Mouse (Mus musculus): Measurements from ENCODE around the gene 9530077C05Rik.
"Not testable (repeated sequence)": the region's sequence is repeated elsewhere in the genome, so short reads cannot be mapped to it uniquely, and the experiment has no call there.

9530077C05Rik gene

DNA sequence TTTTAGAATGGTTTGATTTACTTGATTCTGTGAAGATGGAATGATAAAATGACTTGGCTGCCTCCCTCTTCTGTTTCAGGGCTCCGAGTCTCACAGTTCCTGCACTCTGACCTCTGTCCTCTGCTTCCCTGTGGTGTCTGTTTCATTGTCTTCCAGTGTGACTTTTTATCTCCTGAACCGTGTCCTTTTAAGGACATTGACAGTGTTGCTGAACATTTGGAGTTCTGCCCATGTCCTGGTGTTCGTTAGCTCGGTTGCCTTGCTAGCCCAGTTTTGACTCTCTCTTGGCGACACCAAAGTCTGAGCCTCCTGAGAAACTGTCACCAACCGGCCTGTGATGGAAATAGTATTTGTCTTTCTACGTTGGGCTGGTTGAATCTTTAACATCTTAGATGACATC is 9.2 kb downstream of the 9530077C05Rik start:
- no peak for DNase-seq

DNA sequence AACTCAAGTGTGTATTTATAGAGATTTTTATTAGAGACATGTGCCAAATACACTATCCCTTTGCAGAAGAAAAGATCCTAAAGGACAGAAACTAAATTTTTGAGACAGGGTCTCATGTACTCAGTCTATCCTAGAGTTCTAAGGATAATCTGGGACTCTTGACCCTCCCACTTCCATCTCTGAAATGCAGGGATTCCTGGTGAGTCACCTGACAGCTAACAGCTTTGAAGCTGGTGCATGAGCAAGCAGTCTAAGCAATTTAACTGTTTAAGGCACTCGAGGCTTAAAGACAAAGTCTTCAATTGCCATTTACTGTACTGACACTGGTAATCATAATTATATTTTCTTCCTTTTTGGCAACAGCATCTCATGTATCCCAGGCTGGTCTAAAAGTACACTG is 11.2 kb downstream of the 9530077C05Rik start:
- no peak for DNase-seq

DNA sequence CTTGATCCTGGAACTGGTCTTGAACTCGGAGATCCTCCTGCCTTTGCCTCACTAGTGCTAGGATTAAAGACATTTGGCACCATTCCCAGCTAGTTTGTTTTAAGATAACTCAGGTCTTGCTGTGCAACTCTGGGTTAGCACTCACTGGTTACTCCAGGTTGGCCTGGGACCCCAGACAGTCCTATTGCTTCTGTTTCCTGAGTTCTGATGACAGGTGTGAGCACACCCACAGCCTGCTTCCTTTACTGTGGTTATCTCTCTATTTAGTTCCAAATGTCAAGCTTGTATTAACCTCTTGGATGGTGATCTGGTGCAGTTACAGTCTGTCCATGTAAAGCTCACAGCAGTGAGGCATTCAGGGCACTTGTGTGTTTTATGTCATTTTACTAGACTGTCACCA is 12.2 kb downstream of the 9530077C05Rik start:
- DNase-seq, result no peak

DNA sequence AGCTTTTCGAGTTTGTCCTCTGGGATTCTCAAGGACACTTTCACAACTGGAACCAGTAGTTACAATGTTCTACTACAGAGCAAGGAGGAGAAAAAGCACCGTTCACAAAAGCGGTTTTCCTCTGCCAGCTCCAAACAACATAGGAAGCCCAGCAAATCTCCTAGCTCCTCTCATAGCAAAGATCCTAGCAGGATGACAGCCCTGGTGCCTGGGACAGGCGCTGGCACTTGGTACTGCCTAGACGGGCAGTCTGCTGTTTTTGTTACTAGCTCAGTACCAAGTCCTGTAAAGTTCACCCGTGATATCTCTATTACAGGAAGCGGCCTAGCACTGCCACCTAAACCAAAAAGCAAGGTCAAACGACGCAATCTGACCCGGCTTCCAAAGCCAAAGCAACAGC is 12.9 kb downstream of the 9530077C05Rik start:
- DNase-seq, result no peak

DNA sequence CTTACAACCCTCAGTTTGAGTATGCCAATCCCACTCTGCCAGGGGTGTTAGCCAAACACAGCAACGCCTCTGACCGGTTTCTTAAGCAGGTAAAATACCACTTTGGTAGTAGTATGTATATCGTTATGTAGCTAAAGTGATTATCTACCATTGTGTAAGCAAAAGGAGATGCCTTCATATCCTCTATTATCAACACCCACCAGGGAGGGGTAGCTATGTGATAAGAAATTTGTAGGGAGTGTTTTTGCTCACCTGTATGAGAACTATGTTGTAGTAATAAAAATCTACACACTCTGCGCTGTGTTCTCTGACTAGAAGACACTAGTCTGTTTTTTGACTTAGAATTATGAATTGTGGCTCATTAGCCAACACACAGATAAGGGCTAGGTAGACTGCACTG is 13.4 kb downstream of the 9530077C05Rik start:
- DNase-seq, result no peak

DNA sequence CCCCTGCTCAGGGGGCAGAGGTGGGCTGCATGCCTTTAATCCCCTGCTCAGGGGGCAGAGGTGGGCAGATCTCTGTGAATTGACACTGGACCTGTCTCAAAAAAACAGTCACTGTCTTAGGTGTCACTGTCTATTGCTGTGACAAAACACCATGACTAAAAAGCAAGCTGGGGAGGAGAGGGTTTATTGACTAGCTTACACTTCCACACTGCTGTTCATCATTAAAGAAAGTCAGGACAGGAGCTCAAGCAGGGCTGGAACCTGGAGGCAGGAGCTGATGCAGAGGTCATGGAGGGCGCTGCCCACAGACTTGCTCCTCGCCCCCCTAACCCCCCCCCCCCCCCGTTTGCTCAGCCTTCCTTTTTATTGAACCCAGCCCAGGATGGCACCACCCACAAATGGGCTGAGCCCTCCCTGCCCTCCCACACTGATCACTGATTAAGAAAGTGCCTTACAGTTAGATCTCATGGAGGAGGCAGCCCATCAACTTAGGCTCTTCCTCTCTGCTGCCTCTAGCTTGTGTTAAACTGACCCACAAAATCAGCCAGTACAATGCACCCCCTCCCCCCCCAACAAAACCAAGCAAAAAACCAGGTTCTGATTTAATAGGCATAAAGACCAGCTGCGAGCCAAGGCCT is 16.8 kb downstream of the 9530077C05Rik start:
- no peak for DNase-seq

DNA sequence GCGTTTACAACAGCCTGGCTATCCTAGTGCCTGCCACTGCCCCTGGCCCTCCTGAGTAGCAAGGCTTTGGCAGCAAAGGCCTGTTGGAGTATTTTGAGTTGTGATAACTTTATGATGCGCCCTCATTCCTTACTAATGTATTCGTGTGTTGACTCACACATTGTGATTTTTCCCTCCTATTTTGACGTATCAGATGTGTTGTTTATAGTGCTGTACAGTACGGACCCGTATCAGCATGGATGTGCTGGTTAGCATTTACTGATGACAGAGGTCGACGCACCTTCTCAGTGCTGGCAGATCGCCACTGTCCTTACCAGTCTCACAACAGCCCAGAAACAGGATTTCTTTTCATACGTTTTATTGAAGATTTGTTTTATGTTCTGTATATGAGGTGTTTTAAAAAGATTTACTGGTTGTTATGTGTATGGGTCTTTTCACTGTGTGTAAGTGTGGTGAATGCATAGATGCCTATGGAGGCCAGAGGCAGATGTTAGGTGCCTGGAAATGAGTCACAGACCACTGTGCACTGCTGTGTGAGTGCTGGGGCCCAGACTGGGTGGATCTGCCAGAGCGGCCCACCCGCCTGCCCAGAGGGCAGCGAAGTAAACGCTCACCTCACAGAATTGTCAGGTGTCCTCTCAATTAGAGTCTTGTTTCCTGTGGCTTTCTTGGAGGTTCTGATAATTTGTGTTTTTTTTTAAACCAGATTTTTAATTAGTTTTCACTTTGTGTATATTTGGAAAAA is 17.5 kb downstream of the 9530077C05Rik start:
- DNase-seq, result peak; percentile 33

DNA sequence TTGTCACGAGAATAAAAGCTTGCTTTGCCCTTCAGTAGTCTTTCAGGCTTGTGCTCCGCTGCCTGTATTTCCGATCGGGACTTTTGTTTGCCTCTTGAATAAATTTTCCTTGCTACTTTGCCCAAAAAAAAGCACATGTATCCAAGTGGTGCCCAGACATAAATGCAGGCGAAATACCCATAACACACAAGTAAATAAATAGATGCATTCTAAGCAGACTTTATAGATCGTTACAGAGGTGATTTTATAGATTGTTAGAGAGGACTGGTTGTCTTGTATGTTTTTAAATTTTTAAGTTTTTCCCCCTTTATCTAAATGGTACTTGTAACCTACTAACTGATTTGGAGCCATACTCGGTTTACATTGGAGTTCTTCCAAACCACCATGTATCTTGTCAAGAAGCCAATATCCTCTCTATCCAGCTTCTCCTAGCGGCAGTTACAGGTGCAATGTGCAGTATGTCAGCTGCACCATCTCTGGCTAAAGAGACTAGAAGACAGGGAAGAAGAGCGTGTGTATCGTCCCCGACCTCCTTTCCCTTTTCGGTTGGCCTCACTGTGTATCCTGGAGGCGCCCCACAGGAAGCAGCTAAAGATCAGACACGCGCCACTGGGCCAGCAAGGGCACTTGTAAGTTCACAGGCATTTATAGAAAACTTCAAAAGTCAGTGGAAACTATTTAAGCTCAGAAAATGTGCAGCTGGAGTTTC is 18.4 kb downstream of the 9530077C05Rik start:
- peak; percentile 63 for DNase-seq

DNA sequence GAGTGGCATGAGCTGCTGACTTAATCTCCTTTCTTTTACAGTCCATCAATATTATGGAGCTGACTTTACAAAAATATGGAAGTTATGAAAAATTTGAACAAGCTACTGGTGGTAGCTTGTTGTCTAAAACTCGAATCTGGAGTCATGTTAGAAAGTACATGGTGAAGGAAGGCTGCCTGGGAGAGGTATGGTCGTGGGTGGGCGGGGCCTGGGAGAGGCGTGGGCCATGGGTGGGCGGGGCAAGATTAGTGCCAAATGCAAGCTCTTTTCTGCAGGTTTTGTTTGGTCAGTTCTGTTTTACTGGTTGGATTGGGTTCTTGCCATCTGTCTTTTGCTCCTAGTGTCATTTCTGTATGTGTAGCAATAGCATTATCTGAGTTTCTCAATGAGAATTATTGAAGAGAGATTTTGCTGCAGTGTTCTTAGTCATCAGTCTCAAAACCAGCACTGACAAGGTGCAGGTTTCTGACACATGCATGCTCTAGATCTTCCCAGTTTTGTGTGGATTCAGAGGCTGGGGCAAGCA is 19.1 kb downstream of the 9530077C05Rik start:
- peak; percentile 67 for DNase-seq

DNA sequence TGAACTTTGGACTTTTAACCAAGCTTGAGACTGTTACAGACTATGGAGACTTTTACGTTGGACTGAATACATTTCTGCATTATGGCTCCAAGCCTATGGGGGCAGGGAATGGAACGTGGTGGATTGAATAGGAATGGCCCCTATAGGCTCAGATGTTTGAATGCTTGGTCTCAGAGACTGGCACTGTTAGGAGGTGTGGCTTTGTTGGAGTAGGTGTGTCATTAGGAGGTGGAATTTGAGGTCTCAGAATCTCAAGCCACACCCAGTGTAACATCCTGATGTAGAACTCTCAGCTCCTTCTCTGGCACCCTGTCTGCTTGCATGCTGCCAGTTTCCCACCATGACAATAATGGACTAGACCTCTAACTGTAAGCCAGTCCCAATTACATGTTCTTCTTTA is 21.9 kb downstream of the 9530077C05Rik start:
- DNase-seq, result no peak

DNA sequence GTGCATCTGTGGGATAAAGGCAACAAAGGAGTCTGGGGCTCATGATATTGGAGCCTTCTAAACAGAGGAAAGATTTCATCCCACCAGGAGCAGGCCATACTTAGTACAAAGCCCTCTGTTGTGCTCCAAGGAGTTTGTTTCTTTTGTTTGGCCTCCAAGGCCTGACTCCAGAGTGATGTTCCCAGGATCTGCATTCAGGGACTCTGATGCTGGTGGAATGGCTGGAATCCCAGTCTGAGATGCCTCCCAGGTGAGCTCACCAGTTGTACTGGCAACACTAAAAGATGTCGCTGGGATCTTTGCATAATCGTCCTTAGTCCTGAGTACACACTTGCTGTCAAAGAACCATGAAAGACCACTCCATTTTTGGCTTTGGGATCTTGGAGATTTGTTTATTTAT is 22.8 kb downstream of the 9530077C05Rik start:
- no peak for DNase-seq

DNA sequence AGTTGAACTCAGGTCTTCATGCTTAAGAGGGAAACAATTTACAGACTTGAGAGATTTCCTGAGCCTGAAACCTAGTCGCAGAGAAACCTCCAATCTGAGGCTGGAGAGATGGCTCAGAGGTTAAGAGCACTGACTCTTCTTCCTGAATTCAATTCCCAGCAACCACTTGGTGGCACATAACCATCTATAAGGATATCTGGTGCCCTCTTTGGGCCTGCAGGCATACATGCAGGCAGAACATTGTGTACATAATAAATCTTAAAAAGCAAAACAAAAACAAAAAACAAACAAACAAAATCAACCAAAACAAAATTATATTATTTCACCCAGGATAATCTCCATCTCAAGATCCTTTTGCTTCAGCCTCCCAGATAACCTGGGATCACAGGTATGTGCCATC is 27.5 kb downstream of the 9530077C05Rik start:
- no peak for DNase-seq

DNA sequence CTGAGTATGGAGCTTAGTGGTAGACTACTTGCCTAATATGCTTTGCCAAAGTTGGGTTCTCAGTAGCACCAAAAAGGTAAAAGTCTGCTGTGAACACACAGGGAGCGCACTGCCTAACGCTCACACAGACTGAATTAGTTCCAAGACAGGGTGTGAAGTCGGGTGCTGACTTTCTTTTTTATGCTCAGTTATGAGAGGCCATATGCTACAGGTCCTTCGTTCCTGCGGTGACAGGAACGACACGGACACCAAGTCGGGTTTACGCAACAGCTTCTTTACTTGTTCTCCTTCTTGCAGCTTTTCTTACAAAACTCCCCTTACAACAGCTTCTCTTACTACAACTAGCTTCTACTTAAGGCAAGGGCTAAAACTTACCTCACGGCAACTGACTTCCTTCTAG is 31.8 kb downstream of the 9530077C05Rik start:
- no peak for DNase-seq

DNA sequence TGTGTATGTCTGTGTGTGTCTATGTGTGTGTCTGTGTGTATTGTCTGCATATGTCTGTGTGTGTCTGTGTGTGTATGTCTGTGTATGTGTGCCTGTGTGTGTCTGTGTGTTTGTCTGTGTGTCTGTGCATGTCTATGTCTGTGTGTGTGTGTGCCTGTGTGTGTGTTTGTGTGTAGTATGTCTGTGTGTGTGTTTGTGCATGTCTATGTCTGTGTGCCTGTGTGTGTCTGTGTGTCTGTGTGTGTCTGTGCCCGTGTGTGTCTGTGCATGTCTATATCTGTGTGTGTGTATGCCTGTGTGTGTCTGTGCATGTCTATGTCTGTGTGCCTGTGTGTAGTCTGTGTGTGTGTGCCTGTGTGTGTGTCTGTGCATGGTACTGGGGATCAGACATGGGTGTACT is 33.8 kb downstream of the 9530077C05Rik start:
- no peak for DNase-seq

DNA sequence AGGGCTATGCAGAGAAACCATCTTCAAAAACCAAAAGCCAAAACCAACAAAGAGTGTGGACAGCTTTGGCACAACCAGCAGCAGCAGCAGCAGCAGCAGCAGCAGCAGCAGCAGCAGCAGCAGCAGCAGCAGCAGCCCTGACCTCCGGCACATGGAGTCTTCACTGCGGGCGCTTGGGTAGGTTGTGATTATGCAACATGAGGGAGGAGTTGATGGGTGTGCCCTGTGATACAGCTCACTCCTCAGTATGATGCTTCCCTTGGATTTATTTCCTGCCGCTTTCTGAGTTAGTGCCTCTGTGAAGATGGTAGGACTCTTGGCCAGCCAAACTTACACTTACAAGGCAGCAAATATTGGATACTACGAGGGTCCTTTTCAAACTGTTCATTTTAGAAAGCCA is 35.9 kb downstream of the 9530077C05Rik start:
- DNase-seq, result no peak

DNA sequence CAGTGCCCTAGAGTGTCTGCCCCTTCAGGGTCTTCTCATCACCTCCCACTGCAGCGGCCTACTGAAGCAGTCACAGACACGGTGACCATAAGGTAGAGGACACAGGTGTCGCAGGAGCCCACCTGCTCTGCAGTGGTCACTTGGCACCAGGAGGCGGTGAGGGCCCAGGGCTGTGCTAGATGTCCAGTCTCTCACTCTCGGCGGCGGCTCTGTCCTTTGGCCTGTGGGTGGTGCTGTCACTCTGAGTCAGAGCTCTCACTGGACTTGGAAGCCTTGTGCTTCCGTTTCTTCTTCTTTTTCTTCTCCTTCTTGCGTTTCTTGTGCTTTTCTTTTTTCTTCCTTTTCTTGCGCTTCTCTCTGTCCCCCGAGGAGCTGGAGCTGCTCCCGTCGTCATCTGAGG is 37.1 kb downstream of the 9530077C05Rik start:
- DNase-seq, result no peak

DNA sequence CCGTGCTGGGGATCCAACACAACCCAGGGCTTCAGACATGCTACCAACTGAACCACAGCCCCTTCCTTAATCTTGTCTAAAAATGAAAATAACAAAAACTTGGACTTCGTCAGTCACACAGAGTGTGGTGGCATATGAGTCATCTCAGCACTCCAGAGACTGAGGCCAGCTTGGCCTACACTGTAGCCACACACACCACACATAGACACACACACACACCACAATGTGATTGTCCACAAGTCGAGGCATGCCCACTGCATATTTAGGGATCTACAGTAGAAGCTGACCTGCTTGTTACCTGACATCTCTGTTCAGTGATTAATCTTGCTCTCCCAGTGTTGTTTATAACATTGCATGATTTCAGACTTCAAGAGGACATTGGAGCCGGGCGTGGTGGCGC is 37.9 kb downstream of the 9530077C05Rik start:
- no peak for DNase-seq

DNA sequence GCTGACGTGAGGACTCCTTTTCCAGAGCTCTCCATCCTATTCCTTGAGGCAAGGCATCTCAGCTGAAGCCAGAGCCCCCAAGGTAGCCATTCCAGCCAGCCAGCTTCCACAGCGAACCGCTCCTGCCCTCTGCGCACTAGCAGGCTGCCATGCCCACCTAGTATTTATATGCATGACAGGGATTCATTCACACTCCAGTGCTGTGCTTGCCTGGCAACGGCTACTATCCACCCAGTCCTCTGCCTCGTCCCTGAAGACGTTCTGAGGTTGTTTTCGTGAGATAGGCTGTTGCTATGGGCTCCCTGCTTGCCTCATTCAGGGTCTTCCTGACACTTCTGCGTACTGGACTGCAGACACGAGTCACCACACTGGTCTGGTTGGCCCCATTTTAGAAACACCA is 41.4 kb downstream of the 9530077C05Rik start:
- DNase-seq, result no peak

DNA sequence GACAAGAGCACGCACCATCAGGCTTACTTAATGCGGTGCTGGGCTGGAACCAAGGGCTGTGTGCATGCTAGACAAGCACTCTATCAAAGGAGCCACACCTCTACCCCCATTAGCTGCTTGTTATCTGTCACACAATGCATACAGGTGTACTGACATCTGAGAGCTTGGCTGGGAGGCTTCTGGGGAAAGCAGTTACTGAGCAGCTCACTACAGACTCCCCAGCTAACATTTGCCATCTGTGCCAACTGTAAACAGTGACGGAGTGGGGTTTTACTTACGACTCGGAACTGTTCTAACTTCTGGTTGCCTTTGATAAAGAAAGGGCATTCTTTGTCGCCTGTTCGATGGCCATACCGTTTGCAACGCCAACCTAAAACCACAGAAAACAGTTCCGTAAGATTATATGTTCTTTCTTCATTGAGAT is 42.2 kb downstream of the 9530077C05Rik start:
- DNase-seq, result no peak

DNA sequence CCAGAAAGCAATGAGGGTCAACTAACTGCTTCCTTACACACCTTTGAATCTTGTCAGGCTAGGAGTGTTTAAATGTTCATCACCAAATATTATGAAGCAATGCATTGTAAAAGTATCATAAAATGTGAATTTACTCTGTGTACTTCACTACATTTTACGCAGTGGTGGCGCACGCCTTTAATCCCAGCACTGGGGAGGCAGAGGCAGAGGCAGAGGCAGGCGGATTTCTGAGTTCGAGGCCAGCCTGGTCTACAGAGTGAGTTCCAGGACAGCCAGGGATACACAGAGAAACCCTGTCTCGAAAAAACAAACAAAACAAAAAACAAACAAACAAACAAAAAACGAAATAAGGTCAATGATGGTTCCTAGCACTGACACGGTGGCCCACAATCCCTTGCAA is 42.7 kb downstream of the 9530077C05Rik start, which contains the start of gene Gm17545:
Gm17545 (plus strand) TSS at position 301 of the 400 bp plus-strand sequence.
- DNase-seq, result not testable (repeated sequence)

DNA sequence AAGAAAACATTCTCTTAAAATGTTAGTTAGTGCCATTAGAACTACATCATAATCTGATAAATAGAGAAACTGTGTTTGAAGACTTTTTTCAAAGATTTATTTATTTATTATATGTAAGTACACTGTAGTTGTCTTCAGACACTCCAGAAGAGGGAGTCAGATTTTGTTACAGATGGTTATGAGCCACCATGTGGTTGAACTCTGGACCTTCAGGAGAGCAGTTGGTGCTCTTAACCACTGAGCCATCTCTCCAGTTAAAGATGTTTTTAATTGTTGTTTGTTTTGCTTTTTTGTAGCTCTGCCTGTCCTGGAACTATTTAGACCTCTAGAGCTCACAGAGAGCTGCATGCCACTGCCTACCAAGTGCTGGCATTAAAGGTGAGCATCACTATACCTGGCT is 43.7 kb downstream of the 9530077C05Rik start:
- DNase-seq, result no peak

DNA sequence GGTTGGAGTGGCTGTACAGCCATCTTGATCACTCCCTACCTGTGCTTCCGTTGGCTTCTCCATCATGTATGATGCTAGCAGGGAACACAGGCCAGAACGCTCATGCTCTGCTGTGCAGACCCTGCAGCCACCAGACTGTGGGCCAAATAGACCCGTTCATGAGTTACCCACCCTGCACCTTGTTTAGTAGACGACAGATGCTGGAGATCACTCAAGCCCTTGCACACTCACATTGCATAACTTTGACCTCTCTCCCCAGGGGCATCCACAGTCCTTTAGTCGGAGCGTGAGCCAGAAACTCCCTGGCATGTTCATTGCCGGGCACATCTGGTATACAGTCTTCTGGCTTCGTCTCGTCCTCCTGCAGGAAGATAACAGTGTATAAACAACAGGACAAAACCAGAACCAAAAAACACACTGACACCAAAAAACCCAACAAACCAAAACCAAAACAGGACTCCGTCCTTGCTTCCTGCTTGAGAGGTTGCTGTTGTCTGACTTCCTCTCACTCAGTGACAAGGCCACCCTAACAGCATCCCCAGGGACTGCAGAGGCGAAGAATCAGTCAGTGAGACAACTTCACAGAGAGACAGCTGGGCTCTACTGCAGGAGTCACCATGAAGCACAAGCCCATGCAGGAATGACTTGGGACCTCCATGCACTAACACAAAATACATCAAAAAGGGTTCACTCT is 46.0 kb downstream of the 9530077C05Rik start:
- DNase-seq, result no peak

DNA sequence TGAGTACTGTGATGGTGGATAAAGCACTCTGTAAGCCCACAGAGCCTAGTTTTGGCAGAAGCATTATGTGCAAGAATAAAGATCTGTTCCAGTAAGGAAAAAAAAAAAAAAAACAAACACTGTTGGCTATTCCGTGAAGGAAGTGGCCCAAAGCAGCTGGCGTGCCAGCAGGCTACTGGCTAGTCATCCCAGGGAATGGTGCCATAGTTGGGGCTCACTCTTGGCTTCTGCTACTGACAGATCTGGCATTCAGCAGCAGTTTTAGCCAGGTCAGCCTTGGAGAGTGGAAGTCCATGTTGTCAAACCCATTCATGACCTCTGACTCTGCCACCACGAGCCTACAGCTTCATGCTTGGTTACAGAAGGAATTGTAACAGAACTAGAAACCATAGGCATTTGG is 50.6 kb downstream of the 9530077C05Rik start:
- DNase-seq, result no peak

All from thymus, postnatal 4 days (tissue).